Mouse (Mus musculus) forebrain, embryonic 10.5 days (tissue): Measurements from ENCODE around the gene Manba. TPM values are rescaled to one million over a fixed set of nuclear protein-coding genes. Genes with fewer than 3 reads are reported as not detected.
A peak's percentile ranks its signal among the peaks of the same experiment; 100 is the strongest.

Source experiments
- DNase-seq: peaks from one replicate; pipeline ENCODE4 v3.0.0-alpha.2; 2017; ENCODE audit warnings: low spot score; ENCODE audit errors: extremely low spot score
- H3K27ac ChIP-seq: fragments of 300-500 bp; sonication (generic); 2 replicates; pipeline ENCODE4 v1.5.1; 2016; ENCODE audit warnings: mild to moderate bottlenecking
- H3K27me3 ChIP-seq: fragments of 300-500 bp; sonication (generic); 2 replicates; pipeline ENCODE4 v1.6.1; 2016; ENCODE audit warnings: mild to moderate bottlenecking; ENCODE audit not compliant: poor library complexity, severe bottlenecking
- H3K36me3 ChIP-seq: fragments of 300-500 bp; sonication (generic); replicated peaks from 2 replicates; pipeline ENCODE4 v1.6.1; 2016; ENCODE audit warnings: mild to moderate bottlenecking, moderate library complexity
- H3K4me1 ChIP-seq: fragments of 300-500 bp; sonication (generic); 2 replicates; pipeline ENCODE4 v1.6.1; 2016
- H3K4me3 ChIP-seq: fragments of 300-500 bp; sonication (generic); 2 replicates; pipeline ENCODE4 v1.5.1; 2016; ENCODE audit warnings: mild to moderate bottlenecking, moderate library complexity
- H3K9me3 ChIP-seq: fragments of 300-500 bp; sonication (generic); 2 replicates; pipeline ENCODE4 v1.6.1; 2016; ENCODE audit warnings: mild to moderate bottlenecking, moderate library complexity
- WGBS: fragments of 180-500 bp; shearing (Covaris S2); methylation state at CpG from one replicate; pipeline ENCODE4 v1.1.7; 2016; 5-methylcytosine and 5-hydroxymethylcytosine counted together
- polyA plus RNA-seq: library from polyadenylated mRNA; unstranded; fragments of >200 nt; fragmentation: Nextera tagmentation; extraction: Ambion mirVana; gene quantifications from 2 replicates; pipeline ENCODE4 v1.2.1, GENCODE M21; 2016

Manba gene
- polyA plus RNA-seq, 1 experiment from 2014 or later: 4.4 TPM

- Histone ChIP-seq H3K4me1 (no peaks in the 10 kb centered on the region), H3K4me3 (no peak overlapping the region), H3K27me3 (no peaks in the 10 kb centered on the region), H3K36me3 (no peaks in the 10 kb centered on the region), H3K27ac (no peak overlapping the region), H3K9me3 (no peaks in the 10 kb centered on the region)
- no peak for DNase-seq
- 81% methylated on average over 7 of the region's 7 CpGs for WGBS
Measured at GRCm38 (mm10) chr3:135556052-135556587, 70.7 kb downstream of the Manba start.

GRCm38 (mm10) chr3:135556851-135557662 is 71.6 kb downstream of the Manba start:
- Histone ChIP-seq H3K27me3 (no peaks in the 10 kb centered on the region), H3K36me3 (no peaks in the 10 kb centered on the region), H3K4me3 (no peak overlapping the region), H3K4me1 (no peaks in the 10 kb centered on the region), H3K27ac (no peak overlapping the region), H3K9me3 (no peaks in the 10 kb centered on the region)
- DNase-seq: no peak
- 88% methylated on average over 12 of the region's 12 CpGs for WGBS

GRCm38 (mm10) chr3:135562036-135562435 is 76.6 kb downstream of the Manba start:
- H3K27me3 ChIP-seq: no peaks in the 10 kb centered on the region
- H3K36me3 ChIP-seq: no peaks in the 10 kb centered on the region
- no peaks in the 10 kb centered on the region for H3K9me3 ChIP-seq
- H3K4me3 ChIP-seq: no peak overlapping the region
- no peaks in the 10 kb centered on the region for H3K4me1 ChIP-seq
- H3K27ac ChIP-seq: no peak overlapping the region
- no peak for DNase-seq
- 86% methylated on average over 7 of the region's 7 CpGs for WGBS

GRCm38 (mm10) chr3:135563163-135563689 is 77.8 kb downstream of the Manba start:
- 0 out of 2 replicates have a peak, but pooled peaks cover 3% of the 10 kb centered on the region for H3K4me1 ChIP-seq
- no peaks in the 10 kb centered on the region for H3K27me3 ChIP-seq
- H3K36me3 ChIP-seq: no peaks in the 10 kb centered on the region
- no peaks in the 10 kb centered on the region for H3K9me3 ChIP-seq
- no peak for DNase-seq
- WGBS: 91% methylated on average over 17 of the region's 17 CpGs
- H3K27ac ChIP-seq: no peak overlapping the region
- H3K4me3 ChIP-seq: no peak overlapping the region

DNA sequence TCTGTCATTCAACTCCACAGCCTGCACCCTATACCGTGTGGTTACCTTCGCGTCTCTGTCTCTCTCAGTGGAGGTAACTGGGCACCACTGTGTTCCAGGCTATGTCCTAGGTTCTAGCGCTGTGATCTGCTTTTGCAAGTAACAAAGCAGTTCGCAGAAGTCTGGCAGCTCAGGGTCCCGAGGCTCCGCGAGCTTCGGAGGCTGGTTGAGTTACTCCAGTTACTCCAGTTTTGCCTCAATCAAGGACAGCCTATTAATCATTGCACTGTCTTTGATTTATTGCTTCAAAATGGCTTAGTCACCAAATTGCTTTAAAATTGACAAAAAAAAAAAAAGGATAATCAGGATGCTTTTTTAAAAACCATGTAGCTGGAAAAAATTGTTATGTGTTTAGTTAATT is 79.3 kb downstream of the Manba start:
- no peak overlapping the region for H3K27ac ChIP-seq
- no peaks in the 10 kb centered on the region for H3K27me3 ChIP-seq
- H3K36me3 ChIP-seq: no peaks in the 10 kb centered on the region
- H3K4me1 ChIP-seq: 0 out of 2 replicates have a peak, but pooled peaks cover 3% of the 10 kb centered on the region
- H3K4me3 ChIP-seq: no peak overlapping the region
- no peaks in the 10 kb centered on the region for H3K9me3 ChIP-seq
- WGBS: 95% methylated on average over 9 of the region's 9 CpGs
- no peak for DNase-seq

DNA sequence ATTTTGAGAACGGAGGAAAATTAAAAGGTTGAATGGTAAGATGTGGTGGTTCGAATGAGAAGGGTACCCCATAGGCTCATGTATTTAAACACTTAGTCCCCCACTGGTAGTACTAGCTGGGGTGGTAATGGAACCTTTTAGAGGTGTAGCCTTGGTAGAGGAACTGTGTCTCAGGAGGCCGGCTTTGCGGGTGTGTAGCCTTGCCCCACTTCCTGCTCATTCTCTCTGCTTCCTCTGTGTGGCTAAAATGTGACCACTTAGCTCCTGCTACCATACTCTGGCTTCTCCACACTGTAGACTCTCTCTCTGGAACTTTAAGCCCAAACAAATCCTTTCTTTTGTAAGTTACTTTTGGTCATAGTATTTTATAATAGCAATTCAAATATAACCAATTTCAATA is 79.9 kb downstream of the Manba start:
- Histone ChIP-seq H3K4me3 (no peak overlapping the region), H3K36me3 (no peaks in the 10 kb centered on the region), H3K9me3 (no peaks in the 10 kb centered on the region), H3K27ac (no peak overlapping the region), H3K4me1 (0 out of 2 replicates have a peak, but pooled peaks cover 3% of the 10 kb centered on the region), H3K27me3 (no peaks in the 10 kb centered on the region)
- no peak for DNase-seq
- 91% methylated on average over 4 of the region's 4 CpGs for WGBS

- DNase-seq: no peak
- no peaks in the 10 kb centered on the region for H3K9me3 ChIP-seq
- H3K27ac ChIP-seq: no peak overlapping the region
- no peaks in the 10 kb centered on the region for H3K27me3 ChIP-seq
- WGBS: 78% methylated on average over 6 of the region's 6 CpGs
- H3K36me3 ChIP-seq: no peaks in the 10 kb centered on the region
- H3K4me1 ChIP-seq: 0 out of 2 replicates have a peak, but pooled peaks cover 3% of the 10 kb centered on the region
- no peak overlapping the region for H3K4me3 ChIP-seq
Measured at GRCm38 (mm10) chr3:135567888-135568287, 82.5 kb downstream of the Manba start.

DNA sequence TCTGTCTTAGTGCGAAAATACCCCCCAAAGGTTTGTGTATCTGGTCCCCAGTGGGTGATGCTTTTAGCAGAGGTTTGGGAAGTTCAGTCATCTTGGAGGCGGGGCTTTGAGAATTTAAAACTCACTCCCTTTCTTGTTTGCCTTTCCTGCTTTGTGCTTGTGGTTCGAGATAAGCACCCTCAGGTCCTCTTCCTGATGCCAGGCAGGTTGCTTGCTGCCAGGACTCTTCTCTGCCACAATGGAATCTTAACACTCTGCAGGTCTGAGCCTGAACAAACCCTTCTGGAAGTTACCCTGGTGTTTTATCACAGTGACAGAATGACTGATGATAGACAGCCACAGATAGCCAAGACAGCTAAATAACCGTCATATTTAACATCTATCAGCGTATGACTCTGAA is 83.2 kb downstream of the Manba start:
- Histone ChIP-seq H3K4me1 (0 out of 2 replicates have a peak, but pooled peaks cover 3% of the 10 kb centered on the region), H3K9me3 (no peaks in the 10 kb centered on the region), H3K27ac (no peak overlapping the region), H3K36me3 (no peaks in the 10 kb centered on the region), H3K4me3 (no peak overlapping the region), H3K27me3 (no peaks in the 10 kb centered on the region)
- no peak for DNase-seq
- WGBS: 82% methylated on average over 5 of the region's 5 CpGs

GRCm38 (mm10) chr3:135571540-135571939 is 86.1 kb downstream of the Manba start:
- DNase-seq: no peak
- WGBS: 72% methylated on average over 13 of the region's 13 CpGs
- Histone ChIP-seq H3K4me3 (peak overlapping the region; percentile 16; the same call in 1 of the 2 replicates), H3K4me1 (0 out of 2 replicates have a peak, but pooled peaks cover 3% of the 10 kb centered on the region), H3K36me3 (no peaks in the 10 kb centered on the region), H3K27ac (no peak overlapping the region), H3K27me3 (no peaks in the 10 kb centered on the region), H3K9me3 (no peaks in the 10 kb centered on the region)

- no peaks in the 10 kb centered on the region for H3K4me1 ChIP-seq
- no peaks in the 10 kb centered on the region for H3K36me3 ChIP-seq
- WGBS: 79% methylated on average over 6 of the region's 6 CpGs
- H3K4me3 ChIP-seq: no peak overlapping the region
- H3K27me3 ChIP-seq: no peaks in the 10 kb centered on the region
- no peak for DNase-seq
- H3K9me3 ChIP-seq: no peaks in the 10 kb centered on the region
- H3K27ac ChIP-seq: no peak overlapping the region
Measured at GRCm38 (mm10) chr3:135573051-135573450, 87.6 kb downstream of the Manba start.

GRCm38 (mm10) chr3:135575126-135575525 is 89.7 kb downstream of the Manba start:
- Histone ChIP-seq H3K27ac (no peak overlapping the region), H3K4me3 (no peak overlapping the region), H3K9me3 (no peaks in the 10 kb centered on the region), H3K27me3 (no peaks in the 10 kb centered on the region), H3K4me1 (peaks cover 9% of the 10 kb centered on the region), H3K36me3 (no peaks in the 10 kb centered on the region)
- DNase-seq: no peak
- WGBS: 98% methylated on average over 3 of the region's 3 CpGs

- DNase-seq: no peak
- Histone ChIP-seq H3K9me3 (no peaks in the 10 kb centered on the region), H3K4me3 (no peak overlapping the region), H3K36me3 (no peaks in the 10 kb centered on the region; the same call in 1 of the 2 replicates), H3K4me1 (peaks cover 33% of the 10 kb centered on the region), H3K27me3 (no peaks in the 10 kb centered on the region), H3K27ac (0 out of 2 replicates have a peak overlapping the region, but pooled peaks have one; percentile 41)
- 52% methylated on average over 5 of the region's 5 CpGs for WGBS
Measured at GRCm38 (mm10) chr3:135578588-135579140, 93.3 kb downstream of the Manba start.

GRCm38 (mm10) chr3:135579179-135579578 is 93.8 kb downstream of the Manba start:
- DNase-seq: no peak
- 67% methylated on average over 4 of the region's 4 CpGs for WGBS
- H3K27ac ChIP-seq: 0 out of 2 replicates have a peak overlapping the region, but pooled peaks have one; percentile 41
- H3K4me1 ChIP-seq: peaks cover 33% of the 10 kb centered on the region
- H3K9me3 ChIP-seq: no peaks in the 10 kb centered on the region
- H3K27me3 ChIP-seq: no peaks in the 10 kb centered on the region
- H3K36me3 ChIP-seq: peaks cover 3% of the 10 kb centered on the region; the same call in 1 of the 2 replicates
- no peak overlapping the region for H3K4me3 ChIP-seq
